Mouse (Mus musculus): ENCODE measurements around the gene Prkca. TPM values are rescaled to one million over a fixed set of nuclear protein-coding genes. Genes with fewer than 3 reads are reported as not detected.

Prkca gene
- polyA plus RNA-seq, 2 experiments from 2014 or later: 11.7 to 15.3 TPM

DNA sequence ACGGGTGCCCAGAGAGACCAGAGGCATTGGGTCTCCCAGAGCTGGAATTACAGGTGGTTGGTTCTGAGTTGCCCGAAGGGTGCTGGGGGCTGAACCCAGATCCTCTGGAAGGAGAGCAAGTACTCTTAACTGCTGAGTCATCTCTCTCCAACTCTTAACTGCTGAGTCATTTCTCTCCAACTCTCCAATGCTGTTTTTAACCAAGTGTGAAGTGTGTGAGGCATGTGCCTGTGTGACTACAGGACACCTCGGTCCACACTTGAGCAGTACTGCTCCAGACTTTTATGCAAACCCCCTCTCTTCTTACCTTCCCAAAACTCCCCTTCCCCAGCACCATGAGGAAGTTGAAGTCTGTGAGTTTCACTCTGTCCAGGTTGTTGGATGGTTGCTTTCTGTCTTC lies 357.8 kb downstream of the Prkca start:
- no peak for ATAC-seq

DNA sequence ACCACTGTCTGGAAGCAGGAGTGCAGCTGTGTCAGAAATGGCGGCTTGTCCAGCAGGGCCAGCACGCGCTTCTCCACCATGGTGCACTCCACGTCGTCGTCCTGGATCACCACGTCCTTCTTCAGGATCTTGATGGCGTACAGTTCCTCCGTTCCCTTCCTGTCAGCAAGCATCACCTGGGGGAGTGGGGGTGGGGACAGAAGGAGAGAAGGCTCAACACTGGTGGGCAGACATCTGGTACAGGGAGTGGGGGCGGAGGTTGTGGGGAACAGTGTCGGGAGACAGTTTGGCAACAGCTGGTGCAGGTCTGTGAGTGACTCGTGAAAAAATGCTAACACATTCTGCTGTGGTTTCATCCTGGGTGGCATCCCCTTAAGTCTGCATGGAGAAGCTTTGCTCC lies 359.8 kb downstream of the Prkca start:
- ATAC-seq: no peak

DNA sequence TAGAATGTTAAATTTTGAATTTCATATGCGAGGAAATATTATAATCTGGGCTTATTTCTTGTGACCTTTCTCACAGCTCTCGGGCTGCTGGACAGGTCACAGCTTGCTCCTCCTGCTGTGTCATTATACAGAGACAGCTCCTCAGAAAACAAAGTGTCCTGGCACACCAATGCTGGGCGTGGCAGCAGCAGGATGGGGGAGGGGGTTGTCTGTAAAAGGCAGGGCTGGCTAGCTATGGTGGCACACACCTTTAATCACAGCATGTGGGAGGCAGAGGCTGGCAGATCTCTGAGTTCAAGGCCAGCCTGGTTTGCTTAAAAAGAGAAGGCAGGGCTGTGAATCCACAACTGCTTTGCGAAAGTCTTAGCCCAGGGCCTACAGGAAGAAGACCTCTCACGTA lies 360.5 kb downstream of the Prkca start:
- ATAC-seq: no peak

DNA sequence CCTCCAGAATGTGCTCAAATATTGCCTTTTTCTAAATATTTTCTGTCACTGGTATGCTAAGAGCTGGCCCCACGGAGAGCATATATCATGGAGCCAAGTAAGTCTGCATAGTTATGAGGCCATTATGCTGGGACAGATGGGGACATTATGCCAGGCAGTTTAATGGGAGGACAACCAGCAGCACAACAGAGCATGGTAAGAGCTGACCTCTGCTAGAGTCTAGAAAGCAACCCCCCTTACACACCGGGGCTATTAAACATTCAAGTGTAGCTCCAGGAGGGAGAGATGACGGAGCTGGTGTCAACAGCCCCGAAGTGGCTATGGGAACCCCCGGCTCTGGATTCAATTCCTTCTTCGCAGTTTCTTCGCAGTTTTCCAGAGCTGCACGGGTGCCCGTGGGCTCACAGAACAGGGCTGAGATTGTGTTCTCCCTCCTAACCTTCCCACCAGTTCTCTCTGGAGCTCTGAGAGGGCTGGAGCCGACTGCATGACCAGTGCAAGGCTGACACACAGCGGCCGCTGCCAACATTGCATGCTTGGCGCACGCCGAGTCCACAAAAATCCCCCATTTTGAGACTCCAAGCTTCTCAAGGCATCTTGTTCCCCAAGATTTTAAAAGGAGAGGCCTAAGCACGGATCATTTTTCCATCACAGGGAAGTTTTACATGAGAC lies 361.4 kb downstream of the Prkca start:
- no peak for ATAC-seq

DNA sequence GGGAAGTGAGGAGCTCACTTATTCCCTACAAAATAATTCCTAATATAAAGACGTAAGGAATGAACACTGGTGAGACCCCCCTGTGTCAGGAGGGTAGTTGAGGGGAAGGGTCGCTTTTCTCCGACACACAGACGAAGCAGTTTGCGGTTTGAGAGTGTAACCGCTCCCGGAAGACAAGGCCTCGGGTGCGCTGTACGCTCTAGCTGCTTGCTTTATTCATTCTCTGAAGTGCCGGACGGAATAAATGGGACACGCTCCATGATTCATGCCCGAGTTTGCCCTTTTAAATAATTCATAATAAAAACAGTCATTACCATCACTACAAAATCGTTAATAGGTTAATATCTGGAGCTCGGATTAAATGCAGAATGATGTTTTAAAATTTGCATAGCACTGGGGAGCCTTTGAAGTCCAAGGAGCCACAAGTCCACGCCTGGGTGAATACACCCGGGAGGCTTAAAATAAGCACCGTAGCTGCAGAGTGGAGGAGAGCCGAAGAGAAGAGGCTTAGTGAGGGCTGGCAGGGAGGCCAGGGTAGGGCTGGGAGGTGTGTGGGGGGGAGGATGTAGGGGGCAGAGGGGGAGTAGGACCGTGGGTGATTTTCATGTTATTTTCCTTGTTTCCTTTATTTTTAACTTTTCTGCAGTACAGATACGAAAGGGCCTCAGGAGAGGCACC lies 364.1 kb downstream of the Prkca start:
- no peak for ATAC-seq

DNA sequence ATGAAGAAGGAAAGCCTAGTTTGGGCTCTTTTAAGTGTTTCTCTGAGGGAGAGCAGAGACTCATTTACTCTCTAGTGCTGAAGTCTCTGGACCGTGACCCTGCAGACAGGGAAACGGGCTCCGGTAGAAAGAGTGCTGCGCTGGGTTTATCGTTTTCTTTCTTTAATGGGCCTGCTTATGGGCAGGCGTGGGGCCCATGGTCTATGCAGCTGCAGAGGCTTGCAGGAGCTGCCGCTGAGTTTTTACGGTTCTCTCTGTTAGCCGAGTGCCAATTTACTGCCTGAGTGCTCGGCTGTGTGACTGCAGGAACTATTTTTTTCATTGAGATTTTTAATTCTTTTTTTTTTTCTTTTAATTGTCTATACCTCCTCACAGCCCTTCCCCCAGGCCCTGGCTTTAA lies 373.8 kb downstream of the Prkca start:
- no peak for ATAC-seq

DNA sequence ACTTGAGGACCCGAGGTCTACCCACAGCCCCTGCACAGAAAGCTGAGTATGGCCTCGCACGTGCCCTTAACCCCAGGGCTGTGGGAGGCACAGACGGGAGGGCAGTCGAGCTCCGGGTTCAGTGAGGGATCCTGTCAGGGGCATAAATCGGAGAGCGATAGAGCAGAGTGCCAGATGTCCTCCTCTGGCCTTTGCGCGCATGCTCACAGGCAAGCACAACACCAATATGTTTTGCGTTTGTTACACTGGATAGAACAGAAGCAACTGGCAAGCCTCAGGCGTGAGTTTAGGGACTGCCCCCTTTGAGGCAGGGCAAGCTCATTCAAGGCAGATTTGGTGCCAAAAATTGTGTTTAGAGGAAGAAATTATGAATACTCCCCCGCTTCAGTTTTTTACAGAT lies 375.6 kb downstream of the Prkca start:
- no peak for ATAC-seq

DNA sequence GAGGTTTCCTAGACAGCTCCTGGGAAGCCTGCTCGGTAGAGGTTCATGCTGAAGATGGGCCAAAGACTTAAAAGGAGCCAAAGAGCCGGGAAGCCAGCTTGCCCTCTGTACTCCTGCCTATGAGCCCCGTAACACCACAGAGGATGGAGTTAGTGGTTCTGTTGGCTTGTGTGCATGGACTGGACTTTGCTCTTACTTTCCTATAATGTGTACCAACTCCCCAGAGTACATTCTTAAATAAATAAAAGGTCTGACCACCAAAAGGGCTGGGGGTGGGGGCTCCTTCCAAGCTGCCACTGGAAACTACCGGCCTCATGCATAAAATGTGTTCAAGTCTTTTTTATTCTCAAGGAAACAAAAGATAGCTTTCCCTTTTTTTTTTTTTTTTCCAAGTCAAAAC lies 377.5 kb downstream of the Prkca start:
- no peak for ATAC-seq

DNA sequence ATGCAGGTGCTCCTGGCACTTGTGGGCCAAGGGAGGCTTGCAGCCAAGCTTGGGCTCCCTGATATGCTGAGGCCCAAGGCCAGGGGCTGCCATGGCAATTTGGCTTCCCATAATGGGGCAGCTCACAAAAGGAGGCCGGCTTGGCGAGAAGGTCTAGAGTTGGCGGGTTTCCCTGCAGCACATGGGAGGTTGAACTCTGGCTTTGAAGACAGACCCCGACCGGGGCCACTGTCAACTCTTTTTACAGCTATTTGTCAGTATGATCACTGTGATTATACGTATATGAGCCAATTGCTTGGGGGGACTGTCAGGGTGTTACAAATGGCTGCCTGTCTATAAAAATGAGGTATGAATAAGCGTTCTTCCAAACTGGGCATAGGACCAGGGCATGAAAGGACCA lies 378.3 kb downstream of the Prkca start:
- ATAC-seq: no peak

DNA sequence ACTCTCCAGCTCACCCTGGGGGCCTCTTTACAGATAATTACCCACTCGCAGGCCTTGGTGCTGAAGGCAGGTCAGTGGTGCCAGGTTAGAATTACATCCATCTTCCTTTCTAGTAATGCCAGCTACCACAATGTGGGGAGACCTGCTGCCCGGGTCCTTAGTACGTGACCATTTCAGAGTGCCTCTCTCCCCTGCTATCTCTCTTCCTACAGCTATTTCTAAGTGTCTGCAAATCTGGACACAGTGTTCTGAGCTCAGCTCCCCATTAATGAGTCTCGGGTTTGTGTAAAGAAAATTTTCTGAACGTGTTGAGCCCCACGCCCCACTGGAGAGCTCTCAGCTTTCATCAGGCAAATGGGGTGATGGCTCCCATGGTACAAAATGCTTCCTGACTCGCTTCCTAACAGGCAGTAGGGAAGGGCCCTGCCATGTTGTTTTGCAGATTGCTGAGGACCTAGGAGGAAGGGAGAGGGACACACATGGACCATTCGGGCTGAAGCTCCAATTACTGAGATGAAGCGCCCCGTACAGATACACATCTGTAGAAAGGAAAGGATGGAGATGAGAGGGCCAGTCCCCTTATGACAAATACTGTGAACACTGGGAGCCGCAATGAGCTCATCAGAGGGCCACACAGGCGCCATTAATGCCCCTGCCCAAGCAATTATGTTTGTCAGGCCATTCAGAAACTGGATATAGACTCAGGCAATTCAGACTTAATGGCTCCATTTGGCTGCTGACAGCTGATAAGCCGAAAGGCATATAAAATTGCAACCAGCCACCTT lies 386.0 kb downstream of the Prkca start:
- ATAC-seq: no peak

DNA sequence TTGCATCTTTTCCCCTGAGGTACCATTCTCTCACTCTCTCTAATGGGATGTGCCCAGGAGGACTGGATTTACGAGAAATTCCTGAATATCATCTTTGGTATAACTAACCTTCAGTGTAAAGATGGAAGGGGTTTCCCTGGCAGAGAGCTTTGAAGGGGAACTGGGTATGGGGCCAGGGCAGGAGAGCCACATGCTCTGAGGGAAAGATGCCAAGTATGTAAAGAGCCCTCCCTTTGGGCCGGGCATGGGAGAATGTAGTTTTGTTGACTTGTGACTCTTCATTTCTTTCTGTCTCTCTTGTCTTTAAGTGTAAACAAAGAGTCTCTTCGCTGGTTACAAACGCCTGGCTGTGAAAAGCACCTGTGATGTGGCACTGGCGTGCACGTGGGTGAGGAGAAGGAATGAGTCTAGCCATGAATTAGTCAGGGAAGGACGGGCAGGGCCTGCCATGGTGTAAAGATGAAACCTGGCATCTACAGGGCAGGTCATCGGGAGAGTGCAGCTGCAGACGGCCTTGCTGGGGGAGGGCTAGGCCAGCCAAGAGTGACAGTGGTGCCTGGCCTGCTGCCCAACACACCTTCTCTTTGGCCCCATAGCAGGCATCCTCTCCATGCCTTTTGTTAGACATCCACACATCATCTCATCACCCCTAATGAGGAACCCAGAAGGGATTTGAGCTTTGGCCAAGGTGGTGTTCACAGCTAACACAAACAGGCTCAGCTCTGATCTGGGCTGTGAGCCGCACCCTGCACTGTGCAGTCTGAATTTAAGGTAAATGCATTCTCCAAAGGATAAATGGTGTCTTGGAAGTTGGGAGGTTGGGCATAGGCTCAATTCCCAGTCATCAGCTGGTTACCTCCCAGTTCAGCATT lies 388.3 kb downstream of the Prkca start:
- ATAC-seq: no peak

DNA sequence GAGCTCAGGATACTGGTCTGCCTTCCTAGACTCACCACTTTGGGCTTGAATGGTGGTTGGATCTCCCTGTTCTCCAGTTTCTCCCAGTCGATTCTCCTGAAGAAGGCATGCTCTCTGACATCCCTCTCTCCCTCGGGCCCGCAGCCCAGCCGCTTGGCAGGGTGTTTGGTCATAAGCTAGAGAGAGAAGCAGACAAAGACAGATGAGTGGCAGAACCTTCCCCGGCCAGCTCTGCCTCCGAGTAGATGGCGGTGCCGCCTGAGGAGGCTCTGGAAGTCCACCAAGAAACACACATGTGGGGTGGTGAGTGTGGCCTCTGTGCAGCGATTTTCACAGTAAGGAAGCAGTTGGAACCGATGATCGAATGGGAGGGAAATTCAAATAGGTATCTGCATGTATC lies 392.3 kb downstream of the Prkca start:
- ATAC-seq: no peak

DNA sequence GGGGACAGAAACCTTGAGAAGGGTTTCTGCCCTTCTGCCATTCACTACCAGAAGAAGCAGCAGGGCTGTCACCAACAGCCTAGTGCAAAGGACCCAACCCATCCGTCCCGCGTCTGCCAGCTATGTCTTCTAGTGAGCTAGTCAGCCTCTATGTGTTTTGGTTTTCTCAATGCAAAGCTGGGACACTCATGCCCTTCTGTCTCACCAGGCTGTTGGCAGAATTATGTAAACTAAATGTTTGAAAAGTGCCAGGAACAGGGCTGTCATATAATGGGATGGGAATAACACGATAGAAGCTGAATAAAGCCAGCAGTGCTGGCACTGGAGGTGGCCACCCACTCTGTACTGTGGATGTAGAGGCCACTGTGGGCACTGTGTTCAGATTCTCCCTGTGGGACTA lies 393.1 kb downstream of the Prkca start:
- ATAC-seq: no peak

DNA sequence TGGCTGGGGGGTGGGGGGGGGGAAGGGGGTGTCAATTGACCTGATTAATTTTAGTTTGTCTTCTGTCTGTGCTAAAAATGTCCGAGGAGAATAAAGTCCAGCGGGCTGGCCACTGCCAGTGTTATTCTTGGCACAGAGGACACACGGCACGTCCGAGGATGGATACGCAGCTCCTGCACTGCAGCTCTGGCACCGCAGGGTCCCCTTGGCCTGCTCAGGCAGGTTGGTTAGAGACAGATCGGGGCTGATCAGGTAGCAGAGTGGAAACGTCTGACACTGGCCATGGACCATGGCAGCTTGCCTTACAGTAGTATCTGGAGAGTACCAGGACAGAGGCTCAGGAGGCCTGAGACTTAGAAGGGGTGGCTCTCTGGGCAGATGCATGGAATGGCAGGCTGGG lies 393.5 kb downstream of the Prkca start:
- ATAC-seq: no peak

DNA sequence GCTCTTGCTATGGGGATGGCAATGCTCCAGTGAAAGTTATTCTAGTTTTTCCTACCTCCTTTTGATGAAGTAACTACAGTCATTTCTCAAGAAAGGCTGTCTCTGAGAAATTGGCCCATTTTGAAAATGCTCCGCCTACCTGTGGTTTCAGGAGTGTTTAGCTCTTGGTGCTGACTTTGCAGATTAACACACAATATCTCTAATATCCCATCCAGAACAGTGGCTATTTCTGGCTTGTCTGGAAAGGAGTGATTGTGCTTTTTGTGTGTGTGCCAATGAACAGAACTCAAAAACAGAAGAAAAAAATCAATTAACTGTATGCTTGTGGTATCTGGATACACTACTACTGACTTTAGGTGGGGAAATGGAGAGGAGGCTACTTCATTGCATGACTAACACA lies 395.8 kb downstream of the Prkca start:
- ATAC-seq: no peak

DNA sequence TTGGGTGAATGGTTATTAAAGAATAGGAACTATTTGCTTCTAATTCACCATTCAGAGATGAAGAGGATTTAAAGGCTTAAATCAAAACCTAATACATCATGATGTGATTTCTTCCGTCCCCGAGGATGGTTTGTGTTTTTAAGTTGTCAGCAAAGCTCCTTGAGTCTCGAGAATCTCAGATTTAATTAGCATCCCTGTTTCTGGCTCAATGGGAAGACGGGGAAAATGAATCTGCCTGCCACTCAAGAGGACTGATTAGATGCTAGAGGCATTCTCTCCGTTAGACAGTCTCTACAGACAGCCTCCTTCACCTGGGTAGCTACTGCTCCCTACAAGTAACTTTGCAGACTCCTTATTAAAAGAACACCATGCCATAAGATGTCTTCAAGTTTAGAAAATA lies 396.9 kb downstream of the Prkca start:
- ATAC-seq: no peak

DNA sequence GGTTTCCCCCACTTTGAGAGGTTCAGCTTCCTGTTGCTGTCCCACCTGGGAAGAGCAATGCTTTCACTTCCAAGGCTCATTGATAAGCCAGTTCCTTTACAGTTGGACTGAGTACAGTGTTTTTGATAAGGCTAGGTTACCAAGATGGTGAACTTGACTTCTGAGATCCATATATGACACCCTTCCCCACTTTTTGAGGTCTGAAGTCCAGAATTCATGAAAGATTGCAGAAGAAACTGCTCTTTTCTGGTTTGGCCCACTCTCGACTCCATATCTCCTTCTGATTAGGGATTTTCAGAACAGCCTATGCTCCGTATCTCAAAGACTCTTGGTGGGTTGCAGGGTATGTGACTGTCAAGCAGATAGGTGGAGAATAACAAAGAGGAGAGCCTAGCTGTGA lies 406.8 kb downstream of the Prkca start:
- ATAC-seq: no peak

DNA sequence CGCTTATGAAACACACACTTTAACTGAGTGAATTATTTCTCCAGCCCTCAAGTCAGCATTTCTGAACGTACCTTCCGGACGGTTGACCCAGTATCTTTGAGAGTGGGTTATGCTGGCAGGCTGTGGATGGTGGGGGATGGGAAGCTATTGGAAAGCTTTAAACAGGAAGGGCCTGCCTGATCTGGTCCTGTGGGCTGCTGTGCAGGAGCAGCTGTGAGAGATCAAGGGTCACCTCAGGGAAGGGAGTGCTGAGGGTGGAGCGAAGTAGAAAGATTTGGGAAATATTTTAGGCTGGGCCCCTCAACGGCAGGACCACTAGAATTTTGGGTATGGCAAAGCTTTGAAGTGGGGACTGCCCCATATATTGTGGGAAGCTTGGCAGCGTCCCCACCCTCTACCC lies 412.0 kb downstream of the Prkca start:
- ATAC-seq: no peak

DNA sequence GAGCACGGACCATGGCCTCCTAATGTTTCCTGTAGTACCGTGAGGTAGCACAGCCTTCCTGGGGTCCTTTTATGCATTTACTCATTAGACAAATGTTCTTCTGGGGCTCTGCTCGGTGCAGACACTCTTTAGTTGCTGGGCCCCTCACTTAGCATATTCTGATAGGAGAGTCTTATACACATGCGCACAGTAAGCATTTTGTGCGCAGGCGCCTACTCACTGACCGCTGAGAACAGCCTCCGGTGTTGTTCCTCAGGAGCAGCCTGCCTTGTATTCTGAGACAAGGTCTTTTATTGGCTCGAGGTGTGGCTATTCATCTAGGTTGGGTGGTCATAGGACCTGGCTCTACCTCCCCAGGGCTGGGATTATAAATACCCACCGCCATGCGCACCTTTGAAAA lies 412.4 kb downstream of the Prkca start:
- ATAC-seq: no peak

DNA sequence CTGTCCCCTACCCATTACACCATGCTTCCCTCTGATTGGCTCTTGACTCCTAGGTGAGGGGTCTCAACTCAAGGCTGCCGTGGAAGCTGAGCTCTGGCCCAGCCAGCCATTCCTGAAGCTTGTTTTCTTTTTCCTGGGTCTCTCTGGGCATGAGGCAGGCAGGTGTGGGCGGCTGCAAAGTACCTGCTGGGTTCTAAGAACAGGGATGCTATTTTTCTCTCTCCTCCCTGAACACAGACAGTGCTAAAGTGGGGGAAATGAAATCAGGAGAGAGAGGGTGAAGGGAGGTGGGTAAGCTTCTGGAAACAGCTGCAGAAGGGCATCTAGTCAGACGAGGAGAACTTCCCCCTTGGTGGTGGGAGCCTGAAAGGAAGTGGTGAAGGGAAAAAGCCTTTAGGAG lies 414.0 kb downstream of the Prkca start:
- ATAC-seq: no peak

DNA sequence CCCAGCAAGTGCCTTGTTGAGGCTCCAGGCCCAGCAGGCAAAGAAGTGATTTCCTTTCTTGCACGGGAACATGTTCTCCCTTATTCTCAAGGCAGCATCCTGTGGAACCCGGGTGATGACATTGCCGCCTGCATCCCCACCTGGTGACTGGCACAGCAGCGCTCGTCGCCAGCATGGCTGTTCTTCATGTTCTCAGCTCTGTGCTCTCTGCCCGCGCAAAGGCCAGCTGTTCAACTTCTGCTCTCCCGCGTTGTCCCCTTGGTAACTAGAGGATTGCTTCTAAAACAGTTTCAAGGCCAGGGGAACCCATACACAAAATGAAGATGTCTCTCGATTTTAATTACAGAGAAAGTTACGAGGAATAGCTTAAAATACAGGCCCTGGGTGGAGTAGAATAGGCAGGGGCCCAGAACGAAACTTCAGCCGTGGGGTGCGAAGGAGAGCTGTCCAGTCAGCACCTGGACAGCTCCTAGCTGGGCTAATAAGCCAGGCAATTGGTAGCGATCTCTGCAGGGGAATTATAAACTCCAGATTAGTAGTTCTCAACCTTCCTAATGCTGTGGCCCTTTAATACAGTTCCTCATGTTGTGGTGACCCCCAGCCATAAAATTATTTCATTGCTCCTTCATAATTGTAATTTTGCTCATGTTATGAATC lies 423.7 kb downstream of the Prkca start:
- no peak for ATAC-seq

DNA sequence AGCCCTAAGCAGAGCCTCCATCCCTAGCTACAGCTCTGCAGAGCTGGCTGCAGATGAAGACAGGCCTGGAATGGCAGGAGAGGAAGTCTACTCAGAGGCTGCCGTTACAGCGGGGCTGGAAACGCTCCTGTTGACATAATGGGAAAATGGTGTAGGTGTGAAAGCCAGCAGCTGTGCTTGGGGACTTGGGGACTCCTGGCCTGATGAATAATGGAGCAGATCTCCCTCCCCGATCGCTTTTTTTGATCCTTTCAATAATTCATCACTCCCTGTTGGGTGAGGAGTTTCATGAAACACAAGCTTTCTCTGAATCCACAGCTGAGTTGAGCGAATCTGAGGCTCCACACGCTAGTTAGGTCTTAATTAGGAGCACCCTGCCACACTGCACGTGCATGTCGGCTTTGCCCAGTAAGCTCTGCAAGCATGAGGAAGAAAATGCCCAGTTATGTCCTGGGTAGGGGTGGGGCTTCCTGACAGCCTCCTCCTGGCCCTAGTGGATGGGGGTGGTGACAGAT lies 425.9 kb downstream of the Prkca start:
- ATAC-seq: no peak

All from activated CD4-positive, CD25-positive, alpha-beta regulatory T cell, adult 4 months (primary cell).